Mouse (Mus musculus) forebrain, embryonic 15.5 days (tissue): ENCODE measurements around the gene Syn2. TPM values are rescaled to one million over a fixed set of nuclear protein-coding genes. Genes with fewer than 3 reads are reported as not detected.
"Not testable (repeated sequence)": the region's sequence is repeated elsewhere in the genome, so short reads cannot be mapped to it uniquely, and the experiment has no call there.

Experiments used
- ATAC-seq: fragments of 200-750 bp; cut with Nextera tagmentation; replicated peaks from 2 replicates; pipeline ENCODE4 v1.8.0; 2017; ENCODE audit warnings: mild to moderate bottlenecking, moderate TSS enrichment, moderate library complexity
- H3K27ac ChIP-seq: fragments of 300-500 bp; sonication (generic); replicated peaks from 2 replicates; pipeline ENCODE4 v1.5.1; 2015; ENCODE audit warnings: mild to moderate bottlenecking, inconsistent platforms
- H3K27me3 ChIP-seq: fragments of 300-500 bp; sonication (generic); 2 replicates; pipeline ENCODE4 v1.6.1; 2015; ENCODE audit warnings: inconsistent platforms
- H3K36me3 ChIP-seq: fragments of 300-500 bp; sonication (generic); 2 replicates; pipeline ENCODE4 v1.6.1; 2015; ENCODE audit warnings: mild to moderate bottlenecking, inconsistent platforms
- H3K4me1 ChIP-seq: fragments of 300-500 bp; sonication (generic); 2 replicates; pipeline ENCODE4 v1.6.1; 2015; ENCODE audit warnings: inconsistent platforms
- H3K4me2 ChIP-seq: fragments of 300-500 bp; sonication (generic); replicated peaks from 2 replicates; pipeline ENCODE4 v1.6.1; 2015; ENCODE audit warnings: mild to moderate bottlenecking, inconsistent platforms
- H3K4me3 ChIP-seq: fragments of 300-500 bp; sonication (generic); 2 replicates; pipeline ENCODE4 v1.5.1; 2015; ENCODE audit warnings: mild to moderate bottlenecking, inconsistent platforms
- H3K9ac ChIP-seq: fragments of 300-500 bp; sonication (generic); replicated peaks from 2 replicates; pipeline ENCODE4 v1.6.1; 2015; ENCODE audit warnings: mild to moderate bottlenecking, inconsistent platforms
- H3K9me3 ChIP-seq: fragments of 300-500 bp; sonication (generic); 2 replicates; pipeline ENCODE4 v1.6.1; 2016; ENCODE audit warnings: inconsistent platforms
- WGBS: fragments of 180-500 bp; shearing (Covaris S2); methylation state at CpG from one replicate; pipeline ENCODE4 v1.1.7; 2015; ENCODE audit warnings: mixed read lengths; 5-methylcytosine and 5-hydroxymethylcytosine counted together
- polyA plus RNA-seq: library from polyadenylated mRNA; unstranded; fragments of >200 nt; fragmentation: Nextera tagmentation; extraction: Ambion mirVana; gene quantifications from 2 replicates; pipeline ENCODE4 v1.2.1, GENCODE M21; 2015

Syn2 gene
- polyA plus RNA-seq, 1 experiment from 2014 or later, result 34.2 TPM

DNA sequence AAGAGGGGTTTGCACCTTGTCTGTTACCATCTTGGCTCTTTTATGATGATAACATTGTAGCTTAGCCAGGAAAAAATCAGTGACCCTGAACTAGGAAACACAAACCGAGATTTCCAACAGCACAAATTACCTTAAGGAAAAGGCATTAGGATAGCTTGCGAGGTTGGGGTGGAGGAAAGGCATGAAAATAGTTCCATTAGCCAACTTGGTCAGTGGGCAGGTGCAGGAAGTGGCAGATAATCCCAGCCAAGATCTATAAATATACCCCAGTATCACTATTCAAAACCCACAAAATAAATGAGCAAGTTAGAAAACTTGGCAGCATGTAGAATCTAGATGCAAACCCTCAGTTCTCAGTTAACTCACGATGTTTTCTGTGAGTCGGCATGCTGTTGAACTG lies 97.1 kb downstream of the Syn2 start:
- Histone ChIP-seq H3K4me2 (no peak overlapping the region), H3K36me3 (no peaks in the 10 kb centered on the region), H3K4me3 (no peak overlapping the region), H3K9me3 (no peaks in the 10 kb centered on the region), H3K27me3 (no peaks in the 10 kb centered on the region), H3K9ac (no peak overlapping the region), H3K4me1 (no peaks in the 10 kb centered on the region), H3K27ac (no peak overlapping the region)
- 76% methylated on average over 4 of the region's 4 CpGs for WGBS
- no peak for ATAC-seq

DNA sequence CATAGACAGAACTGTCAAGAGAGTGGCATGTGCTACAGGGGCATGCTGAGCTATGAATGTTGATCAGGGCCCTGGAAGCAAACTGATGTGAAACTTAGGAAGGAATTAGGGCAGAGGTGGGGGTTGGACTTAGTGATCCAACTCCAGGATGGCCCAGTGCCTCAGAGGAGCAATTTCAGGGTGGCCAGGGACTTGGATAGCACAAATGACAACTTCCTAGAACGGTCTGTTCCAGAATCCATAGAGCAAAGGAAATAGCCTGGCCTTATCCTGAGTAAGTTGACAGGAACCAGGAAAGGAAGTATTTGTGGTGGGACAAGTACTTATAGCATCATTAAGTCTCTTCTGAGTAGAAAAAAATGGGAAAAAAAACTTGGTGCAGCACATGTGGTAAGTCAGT lies 97.9 kb downstream of the Syn2 start:
- Histone ChIP-seq H3K9me3 (no peaks in the 10 kb centered on the region), H3K36me3 (no peaks in the 10 kb centered on the region), H3K4me1 (no peaks in the 10 kb centered on the region), H3K9ac (no peak overlapping the region), H3K27ac (no peak overlapping the region), H3K4me2 (no peak overlapping the region), H3K4me3 (no peak overlapping the region), H3K27me3 (no peaks in the 10 kb centered on the region)
- no peak for ATAC-seq
- 92% methylated on average over 1 of the region's 1 CpGs for WGBS

DNA sequence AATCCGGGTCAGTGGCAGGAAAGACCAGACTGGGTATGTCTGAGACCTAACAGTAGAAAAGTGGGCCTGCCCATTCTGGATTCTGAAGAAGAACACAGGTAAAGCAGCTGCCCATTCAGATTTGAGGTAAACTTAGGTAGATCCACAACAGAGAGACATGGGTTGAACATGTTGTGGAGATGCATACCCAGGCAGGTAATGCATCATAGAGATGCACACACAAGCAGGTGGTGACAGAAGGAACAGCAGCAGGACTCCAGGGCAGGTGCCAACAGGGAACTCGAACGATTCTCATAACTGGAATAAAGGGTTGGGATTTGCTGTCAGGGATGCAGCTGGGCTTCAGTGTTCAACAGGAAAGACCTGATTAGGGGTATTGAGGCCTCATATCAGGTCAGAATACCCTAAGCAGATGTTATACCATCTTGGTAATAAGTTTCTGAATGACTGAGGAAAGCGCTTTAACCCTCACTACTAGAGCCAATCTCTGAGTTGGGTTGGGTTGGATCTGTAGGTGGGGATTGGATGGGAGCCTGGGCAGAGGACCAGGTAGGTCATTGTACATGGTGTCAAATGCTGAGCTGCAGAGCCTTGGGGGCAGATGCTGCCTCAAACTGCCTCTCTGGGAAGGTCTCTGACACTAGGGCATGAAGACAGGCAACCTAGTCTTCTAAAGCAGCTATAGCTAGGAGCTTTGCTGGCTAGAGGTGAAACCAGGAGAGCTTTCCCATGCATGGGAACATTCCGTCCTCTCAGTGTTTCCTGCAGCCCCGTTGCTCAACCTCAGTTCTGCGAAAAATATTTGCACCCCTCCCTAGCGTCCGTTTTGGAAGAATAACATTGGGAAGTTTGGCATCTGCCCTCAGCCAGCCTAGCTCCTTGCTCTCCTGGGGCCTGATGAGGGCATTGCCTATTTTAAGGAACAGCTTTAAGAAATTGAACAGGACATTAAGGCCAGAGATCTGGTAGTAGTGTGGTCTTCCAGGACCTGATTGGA lies 103.6 kb downstream of the Syn2 start:
- no peak for ATAC-seq
- Histone ChIP-seq H3K9me3 (no peaks in the 10 kb centered on the region), H3K27me3 (no peaks in the 10 kb centered on the region), H3K4me1 (peaks cover 3% of the 10 kb centered on the region; the same call in 1 of the 2 replicates), H3K4me2 (no peak overlapping the region), H3K4me3 (no peak overlapping the region), H3K36me3 (no peaks in the 10 kb centered on the region), H3K9ac (no peak overlapping the region), H3K27ac (no peak overlapping the region)
- WGBS, result 90% methylated on average over 9 of the region's 9 CpGs

DNA sequence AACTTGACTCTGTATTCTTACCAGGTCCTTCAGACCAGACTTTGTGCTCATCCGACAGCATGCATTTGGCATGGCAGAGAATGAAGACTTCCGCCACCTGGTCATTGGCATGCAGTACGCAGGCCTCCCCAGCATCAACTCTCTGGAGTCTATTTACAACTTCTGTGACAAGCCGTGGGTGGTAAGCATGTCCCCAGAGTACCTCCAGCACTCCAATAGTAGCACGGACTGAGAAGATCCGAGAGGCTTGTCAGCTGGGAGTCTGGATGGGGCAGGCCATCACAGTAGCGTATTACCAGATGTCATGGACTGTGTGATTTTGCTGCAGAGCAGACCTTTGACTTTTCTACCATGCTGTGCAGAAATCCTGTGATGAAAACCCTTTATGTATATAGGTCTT lies 104.6 kb downstream of the Syn2 start:
- Histone ChIP-seq H3K4me1 (peaks cover 3% of the 10 kb centered on the region; the same call in 1 of the 2 replicates), H3K4me3 (no peak overlapping the region), H3K27me3 (no peaks in the 10 kb centered on the region), H3K27ac (no peak overlapping the region), H3K9me3 (no peaks in the 10 kb centered on the region), H3K4me2 (no peak overlapping the region), H3K36me3 (no peaks in the 10 kb centered on the region), H3K9ac (no peak overlapping the region)
- 84% methylated on average over 7 of the region's 7 CpGs for WGBS
- ATAC-seq, result no peak

DNA sequence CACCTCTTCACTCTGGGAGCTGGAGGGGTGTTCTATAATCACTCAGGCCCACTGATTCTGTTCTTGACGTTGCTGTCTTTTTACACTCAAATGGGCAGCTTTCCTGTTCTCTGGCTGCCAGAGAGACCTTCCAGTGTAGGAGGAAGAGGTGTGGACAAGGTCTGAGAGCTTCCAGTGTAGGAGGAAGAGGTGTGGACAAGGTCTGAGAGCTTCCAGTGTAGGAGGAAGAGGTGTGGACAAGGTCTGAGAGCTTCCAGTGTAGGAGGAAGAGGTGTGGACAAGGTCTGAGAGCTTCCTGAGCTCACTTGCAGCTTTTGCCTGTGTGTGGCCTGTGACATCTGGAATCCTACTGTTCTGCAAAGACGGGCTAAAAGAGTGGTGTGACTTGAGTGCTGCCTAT lies 105.7 kb downstream of the Syn2 start:
- 67% methylated on average over 2 of the region's 2 CpGs for WGBS
- H3K36me3 ChIP-seq, ATAC-seq, H3K4me3 ChIP-seq, H3K4me1 ChIP-seq, H3K9ac ChIP-seq, H3K27ac ChIP-seq, H3K27me3 ChIP-seq, H3K4me2 ChIP-seq, H3K9me3 ChIP-seq: not testable (repeated sequence)

DNA sequence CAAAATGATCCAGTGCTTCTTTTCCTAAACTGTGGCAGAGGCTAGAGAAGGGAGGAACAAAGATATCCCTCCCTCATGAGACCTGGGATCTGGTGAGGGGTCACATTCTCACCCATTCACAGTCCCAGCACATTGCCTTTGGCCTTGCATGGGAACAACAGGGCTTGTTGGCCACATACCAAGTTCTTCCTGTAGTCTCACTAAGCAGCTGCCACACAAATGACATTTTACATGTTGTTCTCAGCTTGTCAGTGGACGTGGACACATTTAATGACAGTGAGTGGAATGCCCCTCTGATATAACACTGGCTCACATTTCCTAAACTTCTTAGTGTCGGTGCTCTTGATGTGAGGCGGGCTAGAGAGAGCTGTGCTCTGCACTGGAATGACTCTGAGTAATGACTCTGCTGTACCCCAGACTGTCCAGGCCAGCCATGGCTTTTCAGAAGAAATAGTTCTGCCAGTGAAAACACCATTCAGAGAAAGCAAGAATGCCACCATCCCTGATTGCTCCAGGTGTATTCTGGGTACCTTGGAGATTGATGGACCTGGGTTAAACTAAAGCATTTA lies 106.5 kb downstream of the Syn2 start:
- Histone ChIP-seq H3K27ac (no peak overlapping the region), H3K9me3 (no peaks in the 10 kb centered on the region), H3K9ac (no peak overlapping the region), H3K36me3 (peaks cover 4% of the 10 kb centered on the region; the same call in 1 of the 2 replicates), H3K4me3 (no peak overlapping the region), H3K4me2 (no peak overlapping the region), H3K4me1 (peaks cover 3% of the 10 kb centered on the region; the same call in 1 of the 2 replicates), H3K27me3 (no peaks in the 10 kb centered on the region)
- WGBS, result 55% methylated on average over 3 of the region's 3 CpGs
- no peak for ATAC-seq

DNA sequence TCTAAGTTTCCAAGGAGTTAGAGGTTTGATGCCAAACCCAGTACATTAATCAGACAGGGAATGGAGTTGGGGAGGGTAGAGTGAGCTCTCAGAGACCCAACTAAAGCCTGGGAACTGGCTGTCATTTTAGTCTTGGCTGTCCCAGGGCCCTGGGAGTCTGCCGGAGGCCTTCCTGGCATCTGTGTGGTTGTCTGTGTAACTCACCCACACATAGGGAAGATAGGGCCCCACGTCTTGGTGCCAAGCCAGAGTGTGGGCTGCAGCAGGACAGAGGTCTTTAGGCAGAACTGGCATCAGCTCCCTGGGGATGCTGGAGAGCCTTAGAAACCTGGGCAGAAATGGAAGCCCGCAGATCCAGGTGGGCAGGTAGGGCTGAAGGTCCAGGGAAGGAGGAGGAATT lies 107.2 kb downstream of the Syn2 start:
- Histone ChIP-seq H3K36me3 (peaks cover 4% of the 10 kb centered on the region; the same call in 1 of the 2 replicates), H3K4me1 (peaks cover 3% of the 10 kb centered on the region; the same call in 1 of the 2 replicates), H3K4me2 (no peak overlapping the region), H3K4me3 (no peak overlapping the region), H3K9me3 (no peaks in the 10 kb centered on the region), H3K27me3 (no peaks in the 10 kb centered on the region), H3K9ac (no peak overlapping the region), H3K27ac (no peak overlapping the region)
- no peak for ATAC-seq
- 77% methylated on average over 3 of the region's 3 CpGs for WGBS

DNA sequence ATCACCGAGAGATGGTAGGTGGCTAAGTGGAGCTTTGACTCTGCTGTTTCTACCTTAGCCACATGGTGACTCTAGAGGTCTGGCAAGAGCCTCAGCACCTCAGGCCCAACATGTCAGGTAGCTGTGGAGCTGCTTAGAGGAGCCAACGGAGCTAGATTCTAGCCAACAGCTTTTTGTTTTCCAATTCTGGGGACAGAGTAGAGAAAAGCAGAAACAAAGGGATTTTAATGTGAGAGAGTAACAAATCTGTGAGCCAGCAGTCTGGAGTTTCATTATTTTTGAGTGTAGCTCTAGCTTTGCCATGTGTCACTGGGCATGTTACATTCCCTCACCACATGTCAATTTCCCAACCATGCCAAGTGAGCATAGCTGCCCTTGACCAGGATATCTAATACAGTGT lies 109.5 kb downstream of the Syn2 start:
- Histone ChIP-seq H3K27ac (no peak overlapping the region), H3K9me3 (no peaks in the 10 kb centered on the region), H3K4me1 (peaks cover 3% of the 10 kb centered on the region; the same call in 1 of the 2 replicates), H3K4me3 (no peak overlapping the region), H3K4me2 (no peak overlapping the region), H3K9ac (no peak overlapping the region), H3K27me3 (no peaks in the 10 kb centered on the region), H3K36me3 (peaks cover 4% of the 10 kb centered on the region; the same call in 1 of the 2 replicates)
- WGBS, result 84% methylated on average over 2 of the region's 2 CpGs
- no peak for ATAC-seq

DNA sequence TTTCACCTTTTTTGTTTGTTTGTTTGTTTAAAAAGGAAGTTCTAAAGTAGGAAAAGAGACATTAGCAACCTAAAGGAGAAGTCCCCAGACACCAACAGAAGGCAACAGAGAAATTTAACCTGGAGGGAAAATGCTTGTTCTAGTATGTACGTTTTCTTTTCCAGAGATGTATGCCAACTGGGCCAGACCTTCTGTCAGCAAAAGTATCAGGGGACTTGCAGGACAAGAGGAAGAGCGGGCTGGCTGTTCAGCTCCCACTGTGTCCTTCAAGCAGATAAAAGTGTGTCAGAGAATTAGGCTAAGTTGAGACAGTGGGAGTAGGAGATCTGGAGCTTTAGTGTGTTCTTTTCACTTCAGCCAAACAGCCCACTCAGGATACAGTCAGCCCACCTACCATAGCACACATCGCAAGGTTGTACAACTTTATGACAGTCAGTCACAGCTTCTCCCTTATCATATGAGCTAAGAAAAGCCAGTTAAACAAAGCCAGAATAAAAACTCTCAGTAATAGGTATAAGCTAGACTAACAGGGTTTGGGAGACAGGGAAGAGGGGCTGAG lies 110.9 kb downstream of the Syn2 start:
- WGBS, result 87% methylated on average over 3 of the region's 3 CpGs
- Histone ChIP-seq H3K27ac (no peak overlapping the region), H3K36me3 (peaks cover 4% of the 10 kb centered on the region; the same call in 1 of the 2 replicates), H3K4me3 (no peak overlapping the region), H3K4me2 (no peak overlapping the region), H3K9me3 (no peaks in the 10 kb centered on the region), H3K4me1 (no peaks in the 10 kb centered on the region), H3K27me3 (no peaks in the 10 kb centered on the region), H3K9ac (no peak overlapping the region)
- ATAC-seq, result no peak

DNA sequence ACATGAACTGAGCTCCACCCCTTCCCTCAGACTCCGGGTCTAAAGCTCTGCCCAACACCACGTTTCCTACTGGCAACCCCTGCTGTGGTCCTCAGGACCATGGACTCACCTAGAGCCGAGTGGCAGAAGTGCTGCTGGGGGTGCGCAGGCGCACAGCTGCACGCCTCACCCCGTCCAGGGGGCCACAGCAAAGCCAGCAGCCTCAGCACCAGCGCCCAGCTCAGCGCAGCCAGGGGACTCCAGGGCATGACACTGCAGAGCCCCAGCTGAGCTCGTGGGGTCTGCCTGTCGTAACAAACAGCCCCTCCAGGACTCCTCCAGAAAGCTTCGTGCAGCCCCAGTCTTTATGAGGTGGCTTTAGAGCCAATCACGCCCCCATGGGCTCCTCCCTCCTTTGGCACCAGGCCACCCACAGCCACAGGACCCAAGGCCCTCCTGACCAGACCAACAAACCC lies 116.9 kb downstream of the Syn2 start:
- no peaks in the 10 kb centered on the region; the same call in 1 of the 2 replicates for H3K36me3 ChIP-seq
- H3K27me3 ChIP-seq, result no peaks in the 10 kb centered on the region
- 6% methylated on average over 13 of the region's 13 CpGs for WGBS
- peaks cover 8% of the 10 kb centered on the region; the same call in 1 of the 2 replicates for H3K4me1 ChIP-seq
- peak overlapping the region; percentile 2; the same call in 1 of the 2 replicates for H3K4me2 ChIP-seq
- ATAC-seq, result 0 out of 2 replicates have a peak, but pooled peaks have one; percentile 32
- H3K9ac ChIP-seq, result no peak overlapping the region
- H3K27ac ChIP-seq, result no peak overlapping the region
- no peak overlapping the region for H3K4me3 ChIP-seq
- H3K9me3 ChIP-seq, result no peaks in the 10 kb centered on the region

DNA sequence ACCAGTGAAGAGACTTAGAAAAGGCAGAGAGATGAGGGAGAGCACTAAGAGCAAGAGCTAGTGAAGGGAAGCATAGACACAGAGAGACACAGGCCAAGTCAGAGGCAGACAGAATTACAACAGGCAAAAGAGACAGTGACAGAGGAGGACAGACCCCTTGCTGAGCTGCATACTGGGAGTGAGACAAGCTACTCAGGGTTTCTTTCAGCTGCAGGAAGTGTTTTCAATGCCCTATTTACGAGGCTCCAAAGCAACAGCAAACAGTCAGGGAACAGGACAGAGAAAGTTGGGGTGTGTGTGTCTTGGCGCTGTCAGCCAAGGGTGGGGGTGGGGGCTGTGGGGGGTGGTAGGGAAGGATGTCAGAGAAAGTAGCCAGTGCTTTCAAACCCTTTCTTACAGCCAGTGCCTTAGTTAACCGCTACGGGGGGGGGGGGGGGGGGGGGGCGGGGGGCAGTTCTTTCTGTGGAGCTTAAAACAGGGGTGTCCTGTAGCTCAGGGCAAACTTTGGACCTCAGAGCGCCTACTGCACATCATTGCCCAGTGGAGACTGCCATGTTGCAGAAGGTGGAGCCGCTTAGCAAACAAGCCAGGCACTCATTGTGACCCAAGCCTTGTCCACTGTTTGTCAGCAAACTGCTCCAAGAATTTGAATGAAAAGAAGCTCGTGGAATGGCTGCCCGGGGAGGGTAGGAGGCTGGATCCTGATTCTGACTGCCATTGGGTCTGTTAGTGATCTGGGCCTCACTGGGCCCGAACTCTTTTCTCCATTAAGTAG lies 117.6 kb downstream of the Syn2 start, which contains the start of gene Timp4:
TSS of gene Timp4 (minus strand) at position 107 of the 775 bp plus-strand sequence.
- peak within 1 kb of the TSS; percentile 2; the same call in 1 of the 2 replicates for H3K4me2 ChIP-seq
- no peaks in the 10 kb centered on the region for H3K9me3 ChIP-seq
- no peak within 1 kb of the TSS for H3K9ac ChIP-seq
- 19% methylated on average over 8 of the region's 10 CpGs for WGBS
- H3K4me1 ChIP-seq, result peaks cover 8% of the 10 kb centered on the region; the same call in 1 of the 2 replicates
- H3K27me3 ChIP-seq, result no peaks in the 10 kb centered on the region
- H3K36me3 ChIP-seq, result no peaks in the 10 kb centered on the region; the same call in 1 of the 2 replicates
- H3K4me3 ChIP-seq, result no peak within 1 kb of the TSS
- no peak for ATAC-seq
- no peak within 1 kb of the TSS for H3K27ac ChIP-seq
